Mouse (Mus musculus): Measurements from ENCODE around the gene Gm20388.

- TF ChIP-seq GATA1 (IDR thresholded peaks at IDR 0.05; ENCODE audit: low read length) (no peak), TAL1 (IDR thresholded peaks at IDR 0.05; ENCODE audit: low read length) (no peak)
Measured at GRCm38 (mm10) chr8:124306574-124306973, 4395.9 kb downstream of the Gm20388 start.

Measured in erythroblast, embryonic 14.5 days (primary cell).